Comparison of ENCODE assay signal across 9 mouse cellular contexts in genomic region chr5:151367317-151367716, GRCm38 (mm10).
DNase-seq lines count a peak whose midpoint lies in the region; ATAC-seq and TF ChIP-seq lines count a peak whose summit lies in the region.
"Had no signal": no experiment of that assay in that cellular context is flagged by ENCODE, and none has a peak within 500 bp of the region (broad histone marks: within the 10 kb centered on the region; RNA-seq: fewer than 3 reads in every experiment).

No protein-coding gene starts in this region.

- H3K4me3 ChIP-seq in erythroblast, embryonic 14.5 days (replicated peaks) = peak overlapping the region; percentile 68
- H3K4me3 ChIP-seq in CH12.LX (replicated peaks in 1 of 3; ENCODE audit: low read depth in 2 of 3, low read length in 2 of 3, poor library complexity in 1 of 3) = peak overlapping the region; percentile 57 to 71 (median 68)
- H3K4me3 ChIP-seq in forebrain, postnatal 0 days (ENCODE audit: low read depth, low read length) = peak overlapping the region; percentile 53
- H3K4me3 ChIP-seq in liver, embryonic 15.5 days (replicated peaks) = peak overlapping the region; percentile 74

- H3K36me3 ChIP-seq in erythroblast, embryonic 14.5 days (ENCODE audit: control insufficient read depth) = no peaks in the 10 kb centered on the region
- H3K36me3 ChIP-seq in CH12.LX (replicated peaks in 1 of 2; ENCODE audit: control insufficient read depth in 1 of 2, insufficient read depth in 1 of 2, low read length in 1 of 2) = no peaks in the 10 kb centered on the region
- H3K36me3 ChIP-seq in forebrain, postnatal 0 days (ENCODE audit: insufficient read depth) = no peaks in the 10 kb centered on the region
- no peaks in the 10 kb centered on the region for H3K36me3 ChIP-seq in liver, embryonic 15.5 days (replicated peaks)

- ATAC-seq in erythroblast, adult 5-6 weeks (replicated peaks; ENCODE audit: low FRiP score, poor library complexity, severe bottlenecking) = no peak
- no peak for ATAC-seq in forebrain, postnatal 0 days
- ATAC-seq in liver, embryonic 15.5 days (ENCODE audit: insufficient read depth) = no peak
- ATAC-seq in megakaryocyte-erythroid progenitor cell, adult 5-6 weeks (replicated peaks; ENCODE audit: low FRiP score, low TSS enrichment, poor library complexity, severe bottlenecking) = no peak

- 89% methylated on average over 1 of the region's 1 CpGs for WGBS in forebrain, postnatal 0 days
- 26% methylated on average over 1 of the region's 1 CpGs for WGBS in liver, embryonic 15.5 days (ENCODE audit: insufficient replicate concordance)

- H3K9me3 ChIP-seq in erythroblast, embryonic 14.5 days (ENCODE audit: control insufficient read depth, low read length) = no peaks in the 10 kb centered on the region
- no peaks in the 10 kb centered on the region for H3K9me3 ChIP-seq in CH12.LX (replicated peaks; ENCODE audit: low read length)
- H3K9me3 ChIP-seq in forebrain, postnatal 0 days (ENCODE audit: low read length) = no peaks in the 10 kb centered on the region
- H3K9me3 ChIP-seq in liver, embryonic 15.5 days (replicated peaks) = no peaks in the 10 kb centered on the region

- no peaks in the 10 kb centered on the region for H3K27me3 ChIP-seq in erythroblast, embryonic 14.5 days (ENCODE audit: control insufficient read depth)
- H3K27me3 ChIP-seq in CH12.LX (replicated peaks) = no peaks in the 10 kb centered on the region
- H3K27me3 ChIP-seq in forebrain, postnatal 0 days (ENCODE audit: insufficient read depth, low read length) = no peaks in the 10 kb centered on the region
- H3K27me3 ChIP-seq in liver, embryonic 15.5 days = no peaks in the 10 kb centered on the region

- TF ChIP-seq POLR2A in CH12.LX (IDR thresholded peaks at IDR 0.05; ENCODE audit: low read depth, low read length) = no peak

- TF ChIP-seq RAD21 in CH12.LX (IDR thresholded peaks at IDR 0.05; ENCODE audit: low read depth, low read length) = no peak

- H3K79me2 ChIP-seq in CH12.LX (replicated peaks; ENCODE audit: control insufficient read depth, extremely low read depth, insufficient read depth, poor library complexity, severe bottlenecking) = peaks cover 3% of the 10 kb centered on the region; the same call in 1 of the 2 replicates

- in situ Hi-C loops in CH12.LX (cut with MboI; ENCODE audit: low pct_ligation_motif_present, low pct_unique_long_range_greater_than_20kb, low sequenced_read_pairs) = loop anchor here (5.0 kb wide), 1 partner anchor 240 kb away; no protein-coding TSS in a partner anchor

- TF ChIP-seq CTCF in CH12.LX (conservative IDR thresholded peaks at IDR 0.05 in 1 of 2, IDR thresholded peaks at IDR 0.05 in 1 of 2; ENCODE audit: low read depth in 2 of 2, low read length in 2 of 2) = no peak
- no peak for TF ChIP-seq CTCF in forebrain, postnatal 0 days (IDR thresholded peaks at IDR 0.05; ENCODE audit: low read depth)

- TF ChIP-seq EP300 in CH12.LX (IDR thresholded peaks at IDR 0.05; ENCODE audit: low read length) = no peak

- H3K9ac ChIP-seq in CH12.LX (ENCODE audit: insufficient read depth, low read depth) = peak overlapping the region; percentile 87
- peak overlapping the region; percentile 80 for H3K9ac ChIP-seq in forebrain, postnatal 0 days
- H3K9ac ChIP-seq in liver, embryonic 15.5 days = 0 out of 2 replicates have a peak overlapping the region, but pooled peaks have one; percentile 81

- no peak for DNase-seq in CH12.LX (ENCODE audit: extremely low read depth)
- no peak for DNase-seq in forebrain, postnatal 0 days
- no peak for DNase-seq in right cerebral cortex, postnatal 14 days
- no peak for DNase-seq in ovary, adult 18-20 months (ENCODE audit: low spot score)
- DNase-seq: thymus, postnatal 25 days had no signal

- dilution Hi-C loops in CH12.LX (cut with MboI; ENCODE audit: extremely low pct_ligation_motif_present, extremely low pct_unique_long_range_greater_than_20kb, low sequenced_read_pairs) = no loop called here

- peak overlapping the region; percentile 87 for H3K4me2 ChIP-seq in CH12.LX (ENCODE audit: insufficient read depth, low read depth, poor library complexity, severe bottlenecking)
- H3K4me2 ChIP-seq in forebrain, postnatal 0 days (ENCODE audit: low read depth) = peak overlapping the region; percentile 57
- peak overlapping the region; percentile 90 for H3K4me2 ChIP-seq in liver, embryonic 15.5 days

- H3K4me1 ChIP-seq in erythroblast, embryonic 14.5 days (ENCODE audit: control insufficient read depth) = peaks cover 31% of the 10 kb centered on the region
- H3K4me1 ChIP-seq in CH12.LX (ENCODE audit: control insufficient read depth in 1 of 2, insufficient read depth in 2 of 2) = peaks cover 0 to 23% of the 10 kb centered on the region in 2 experiments; a peak in 2 of 4 replicates
- H3K4me1 ChIP-seq in forebrain, postnatal 0 days (ENCODE audit: insufficient read depth) = no peaks in the 10 kb centered on the region
- H3K4me1 ChIP-seq in liver, embryonic 15.5 days (replicated peaks) = peaks cover 21% of the 10 kb centered on the region

- H3K27ac ChIP-seq in CH12.LX (ENCODE audit: insufficient read depth, low read depth) = no peak overlapping the region
- peak overlapping the region; percentile 98; the same call in 1 of the 2 replicates for H3K27ac ChIP-seq in forebrain, postnatal 0 days (ENCODE audit: low read depth, low read length)
- H3K27ac ChIP-seq in liver, embryonic 15.5 days (replicated peaks) = peak overlapping the region; percentile 97

TF ChIP-seq in CH12.LX, 34 proteins besides CTCF, POLR2A, EP300 and RAD21:
- TF ChIP-seq HCFC1 (IDR thresholded peaks at IDR 0.05; ENCODE audit: low read depth, low read length) (no peak), ZNF384 (IDR thresholded peaks at IDR 0.05; ENCODE audit: low read depth, low read length) (peak; percentile 9; the same call in 1 of the 2 replicates)
TF ChIP-seq in CH12.LX: peak in this region for 1.
